Mouse (Mus musculus) hindbrain, embryonic 10.5 days (tissue): ENCODE measurements around the gene Napsa. TPM values are rescaled to one million over a fixed set of nuclear protein-coding genes. Genes with fewer than 3 reads are reported as not detected.
A peak's percentile ranks its signal among the peaks of the same experiment; 100 is the strongest.

Source experiments
- DNase-seq: peaks from one replicate; pipeline ENCODE4 v3.0.0-alpha.2; 2017; ENCODE audit warnings: low spot score
- H3K27ac ChIP-seq: fragments of 300-500 bp; sonication (generic); 2 replicates; pipeline ENCODE4 v1.5.1; 2016; ENCODE audit warnings: mild to moderate bottlenecking, moderate library complexity
- H3K27me3 ChIP-seq: fragments of 300-500 bp; sonication (generic); 2 replicates; pipeline ENCODE4 v1.6.1; 2016; ENCODE audit warnings: mild to moderate bottlenecking; ENCODE audit not compliant: poor library complexity, insufficient read depth, severe bottlenecking
- H3K36me3 ChIP-seq: fragments of 300-500 bp; sonication (generic); 2 replicates; pipeline ENCODE4 v1.6.1; 2016; ENCODE audit warnings: mild to moderate bottlenecking, moderate library complexity
- H3K4me1 ChIP-seq: fragments of 300-500 bp; sonication (generic); replicated peaks from 2 replicates; pipeline ENCODE4 v1.6.1; 2016; ENCODE audit warnings: mild to moderate bottlenecking
- H3K4me3 ChIP-seq: fragments of 300-500 bp; sonication (generic); 2 replicates; pipeline ENCODE4 v1.5.1; 2016; ENCODE audit warnings: mild to moderate bottlenecking, moderate library complexity
- H3K9me3 ChIP-seq: fragments of 300-500 bp; sonication (generic); 2 replicates; pipeline ENCODE4 v1.6.1; 2016; ENCODE audit warnings: mild to moderate bottlenecking, moderate library complexity
- WGBS: fragments of 180-500 bp; shearing (Covaris S2); methylation state at CpG from one replicate; pipeline ENCODE4 v1.1.7; 2016; 5-methylcytosine and 5-hydroxymethylcytosine counted together
- polyA plus RNA-seq: library from polyadenylated mRNA; unstranded; fragments of >200 nt; fragmentation: Nextera tagmentation; extraction: Ambion mirVana; gene quantifications from 2 replicates; pipeline ENCODE4 v1.2.1, GENCODE M21; 2016

The Napsa gene
- 0.38 and 0.86 TPM in 2 replicates for polyA plus RNA-seq

GRCm38 (mm10) chr7:44572213-44572701 lies at the start of gene Napsa:
TSS of gene Napsa (plus strand) at chr7:44572380.
- H3K27me3 ChIP-seq, result no peaks in the 10 kb centered on the region
- peaks cover 15% of the 10 kb centered on the region for H3K4me1 ChIP-seq
- DNase-seq, result no peak
- H3K27ac ChIP-seq, result 0 out of 2 replicates have a peak within 1 kb of the TSS, but pooled peaks have one; percentile 12
- H3K36me3 ChIP-seq, result no peaks in the 10 kb centered on the region
- WGBS, result 33% methylated on average over 7 of the region's 7 CpGs
- no peak within 1 kb of the TSS for H3K4me3 ChIP-seq
- no peaks in the 10 kb centered on the region for H3K9me3 ChIP-seq

GRCm38 (mm10) chr7:44523056-44523455 lies 49.1 kb upstream of the Napsa start:
- H3K4me1 ChIP-seq, result peaks cover 28% of the 10 kb centered on the region
- no peaks in the 10 kb centered on the region for H3K36me3 ChIP-seq
- no peak overlapping the region for H3K27ac ChIP-seq
- 80% methylated on average over 2 of the region's 2 CpGs for whole genome bisulfite sequencing
- peaks cover 76% of the 10 kb centered on the region for H3K27me3 ChIP-seq
- peaks cover 7% of the 10 kb centered on the region; the same call in 1 of the 2 replicates for H3K9me3 ChIP-seq
- no peak overlapping the region for H3K4me3 ChIP-seq
- no peak for DNase-seq

DNA sequence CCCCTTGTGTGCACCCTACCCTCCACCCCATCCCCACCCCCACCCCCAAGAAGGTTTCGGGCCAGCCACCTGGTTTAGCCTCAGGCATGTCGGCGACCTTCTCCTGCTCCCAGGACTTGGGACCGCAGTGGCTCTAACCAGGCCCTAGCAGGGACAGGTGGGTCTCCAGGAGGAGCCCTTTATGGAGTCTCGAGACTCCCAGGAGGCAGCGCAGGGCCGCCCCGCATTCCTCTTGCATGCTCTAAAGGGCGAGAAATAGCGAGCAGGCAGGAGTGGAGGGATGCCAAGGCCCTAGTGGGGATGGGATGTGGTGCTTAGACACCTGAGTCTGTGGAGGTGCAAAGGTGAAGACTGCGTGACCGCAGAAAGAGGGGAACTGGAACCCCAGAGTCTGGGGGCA lies 47.7 kb upstream of the Napsa start, which contains the start of gene Mybpc2:
Mybpc2 (minus strand) TSS at position 155 of the 400 bp plus-strand sequence.
- peak within 1 kb of the TSS; percentile 9; the same call in 1 of the 2 replicates for H3K4me3 ChIP-seq
- peak within 1 kb of the TSS; percentile 64; the same call in 1 of the 2 replicates for H3K27ac ChIP-seq
- no peaks in the 10 kb centered on the region for H3K36me3 ChIP-seq

GRCm38 (mm10) chr7:44525126-44525832 lies 46.9 kb upstream of the Napsa start:
- peaks cover 42% of the 10 kb centered on the region for H3K4me1 ChIP-seq
- H3K27me3 ChIP-seq, result peaks cover 98% of the 10 kb centered on the region
- WGBS, result 14% methylated on average over 22 of the region's 22 CpGs
- H3K4me3 ChIP-seq, result peak overlapping the region; percentile 9; the same call in 1 of the 2 replicates
- H3K9me3 ChIP-seq, result no peaks in the 10 kb centered on the region
- DNase-seq, result peak; percentile 20
- H3K36me3 ChIP-seq, result no peaks in the 10 kb centered on the region
- peak overlapping the region; percentile 64; the same call in 1 of the 2 replicates for H3K27ac ChIP-seq

More for the DNA sequence above, 47.7 kb upstream of the Napsa start, which contains the start of gene Mybpc2:
- 32% methylated on average over 12 of the region's 12 CpGs for WGBS
- H3K9me3 ChIP-seq, result peaks cover 2% of the 10 kb centered on the region; the same call in 1 of the 2 replicates
- H3K4me1 ChIP-seq, result peaks cover 40% of the 10 kb centered on the region
- no peak for DNase-seq
- peaks cover 90% of the 10 kb centered on the region for H3K27me3 ChIP-seq

- H3K9me3 ChIP-seq, result no peaks in the 10 kb centered on the region
- H3K27ac ChIP-seq, result no peak overlapping the region
- peaks cover 87% of the 10 kb centered on the region for H3K27me3 ChIP-seq
- H3K4me3 ChIP-seq, result no peak overlapping the region
- no peak for DNase-seq
- H3K4me1 ChIP-seq, result peaks cover 40% of the 10 kb centered on the region
- H3K36me3 ChIP-seq, result no peaks in the 10 kb centered on the region
- WGBS, result 88% methylated on average over 14 of the region's 14 CpGs
These were observed 45.6 kb upstream of the Napsa start for GRCm38 (mm10) chr7:44526414-44527154.

DNA sequence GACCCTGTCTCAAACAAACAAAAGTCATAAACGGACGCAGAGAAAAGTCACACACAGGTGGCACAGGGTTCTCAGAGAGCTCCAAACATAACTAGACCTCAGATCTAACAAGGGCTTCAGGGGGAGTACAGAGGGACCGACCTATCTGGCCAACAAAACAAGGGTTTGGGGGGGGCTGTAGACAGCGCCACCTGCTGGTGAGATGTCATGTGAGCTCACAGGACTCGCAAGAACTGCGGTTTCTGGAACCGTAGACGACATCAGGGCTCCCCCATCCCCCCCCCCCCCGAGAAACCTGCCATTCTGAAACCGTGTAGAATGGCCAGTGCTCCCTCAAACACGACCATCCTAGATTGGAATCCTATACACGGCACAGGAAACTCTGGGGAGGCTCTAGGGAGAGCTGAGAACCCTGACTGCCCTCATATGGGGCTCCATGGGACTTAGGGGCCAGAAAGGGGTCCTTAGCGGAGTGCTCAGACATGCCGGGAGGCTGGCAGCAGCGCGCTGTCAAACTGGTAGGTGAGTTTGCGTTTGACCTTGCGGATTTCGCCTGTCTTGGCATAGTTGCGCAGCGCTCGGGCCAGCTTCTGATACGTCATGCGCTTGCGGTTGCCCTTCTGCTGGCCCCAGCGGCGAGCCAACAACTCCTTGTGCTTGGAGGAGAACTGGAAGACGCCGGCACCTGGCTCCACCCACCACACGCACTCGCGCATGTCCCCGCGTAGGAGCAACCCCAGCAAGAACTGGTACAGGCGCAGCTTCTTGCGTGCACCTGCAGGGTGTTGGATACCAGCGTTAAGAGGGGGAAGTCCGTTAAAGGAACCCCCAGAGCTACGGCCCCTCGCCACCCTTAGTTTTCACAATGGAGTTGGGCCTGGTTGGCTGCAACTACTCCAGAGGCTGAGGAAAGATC lies 44.4 kb upstream of the Napsa start:
- Histone ChIP-seq H3K4me3 (peak overlapping the region; percentile 50), H3K9me3 (no peaks in the 10 kb centered on the region), H3K4me1 (peaks cover 39% of the 10 kb centered on the region), H3K27me3 (peaks cover 75% of the 10 kb centered on the region), H3K36me3 (peaks cover 7% of the 10 kb centered on the region), H3K27ac (peak overlapping the region; percentile 37)
- 7% methylated on average over 40 of the region's 40 CpGs for WGBS
- DNase-seq, result peak; percentile 71

DNA sequence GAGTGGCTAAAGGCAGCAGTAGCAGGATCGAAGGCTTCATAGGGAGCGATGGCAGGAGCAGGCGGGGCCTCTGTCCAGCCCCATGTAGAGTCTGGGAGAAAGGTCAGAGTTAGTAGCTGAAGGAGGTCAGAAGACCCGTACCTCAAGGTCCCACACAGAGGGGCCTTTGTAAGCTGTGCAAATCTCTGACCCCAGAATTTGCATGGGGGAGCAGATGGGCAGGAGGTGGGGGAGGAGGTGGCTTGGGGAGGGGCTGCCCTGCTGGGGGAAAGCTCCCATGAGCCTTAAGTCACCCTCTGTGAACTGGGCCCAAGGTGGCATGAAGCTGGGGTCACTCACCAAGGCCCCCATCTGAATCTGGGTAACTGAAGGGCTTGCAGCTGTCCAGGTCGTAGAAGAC lies 42.7 kb upstream of the Napsa start:
- H3K4me1 ChIP-seq, result peaks cover 36% of the 10 kb centered on the region
- peaks cover 58% of the 10 kb centered on the region for H3K27me3 ChIP-seq
- no peak overlapping the region for H3K4me3 ChIP-seq
- WGBS, result 65% methylated on average over 5 of the region's 5 CpGs
- no peak for DNase-seq
- H3K9me3 ChIP-seq, result no peaks in the 10 kb centered on the region
- H3K27ac ChIP-seq, result no peak overlapping the region
- peaks cover 25% of the 10 kb centered on the region for H3K36me3 ChIP-seq

DNA sequence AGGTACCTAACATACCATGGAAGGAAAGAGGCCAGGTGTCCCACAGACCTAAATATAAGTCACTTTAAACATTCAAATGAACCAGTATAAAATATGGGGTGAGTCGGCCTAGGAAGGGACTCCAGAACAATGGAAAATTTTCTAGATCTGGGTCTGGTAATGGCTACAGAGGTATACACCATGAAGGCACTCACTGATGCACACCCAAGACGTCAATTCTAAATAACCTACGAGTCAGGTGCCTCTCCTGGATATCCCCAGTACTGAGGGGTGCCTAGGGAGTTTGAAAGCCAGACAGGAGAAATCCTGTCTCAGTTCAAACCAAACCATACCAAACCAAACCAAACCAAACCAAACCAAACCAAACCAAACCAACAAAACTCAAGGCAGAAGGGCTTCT lies 41.7 kb upstream of the Napsa start:
- no peak for DNase-seq
- 80% methylated on average over 3 of the region's 3 CpGs for WGBS
- H3K36me3 ChIP-seq, result peaks cover 35% of the 10 kb centered on the region
- H3K9me3 ChIP-seq, result no peaks in the 10 kb centered on the region
- H3K4me3 ChIP-seq, result no peak overlapping the region
- H3K27ac ChIP-seq, result no peak overlapping the region
- H3K4me1 ChIP-seq, result peaks cover 26% of the 10 kb centered on the region
- peaks cover 48% of the 10 kb centered on the region for H3K27me3 ChIP-seq

- WGBS, result 58% methylated on average over 5 of the region's 5 CpGs
- peaks cover 25% of the 10 kb centered on the region for H3K4me1 ChIP-seq
- H3K27me3 ChIP-seq, result peaks cover 41% of the 10 kb centered on the region
- H3K4me3 ChIP-seq, result no peak overlapping the region
- peaks cover 42% of the 10 kb centered on the region for H3K36me3 ChIP-seq
- no peak overlapping the region for H3K27ac ChIP-seq
- H3K9me3 ChIP-seq, result no peaks in the 10 kb centered on the region
- DNase-seq, result no peak
These were observed 41.0 kb upstream of the Napsa start for GRCm38 (mm10) chr7:44531207-44531606.

- Histone ChIP-seq H3K27me3 (peaks cover 31% of the 10 kb centered on the region), H3K4me1 (peaks cover 25% of the 10 kb centered on the region), H3K4me3 (no peak within 1 kb of the TSS), H3K36me3 (peaks cover 51% of the 10 kb centered on the region), H3K27ac (no peak within 1 kb of the TSS), H3K9me3 (no peaks in the 10 kb centered on the region)
- 79% methylated on average over 4 of the region's 4 CpGs for WGBS
- DNase-seq, result no peak
These were observed 40.0 kb upstream of the Napsa start, which contains the start of gene Spib for GRCm38 (mm10) chr7:44531946-44532732. TSS of gene Spib (minus strand) at chr7:44532071.

DNA sequence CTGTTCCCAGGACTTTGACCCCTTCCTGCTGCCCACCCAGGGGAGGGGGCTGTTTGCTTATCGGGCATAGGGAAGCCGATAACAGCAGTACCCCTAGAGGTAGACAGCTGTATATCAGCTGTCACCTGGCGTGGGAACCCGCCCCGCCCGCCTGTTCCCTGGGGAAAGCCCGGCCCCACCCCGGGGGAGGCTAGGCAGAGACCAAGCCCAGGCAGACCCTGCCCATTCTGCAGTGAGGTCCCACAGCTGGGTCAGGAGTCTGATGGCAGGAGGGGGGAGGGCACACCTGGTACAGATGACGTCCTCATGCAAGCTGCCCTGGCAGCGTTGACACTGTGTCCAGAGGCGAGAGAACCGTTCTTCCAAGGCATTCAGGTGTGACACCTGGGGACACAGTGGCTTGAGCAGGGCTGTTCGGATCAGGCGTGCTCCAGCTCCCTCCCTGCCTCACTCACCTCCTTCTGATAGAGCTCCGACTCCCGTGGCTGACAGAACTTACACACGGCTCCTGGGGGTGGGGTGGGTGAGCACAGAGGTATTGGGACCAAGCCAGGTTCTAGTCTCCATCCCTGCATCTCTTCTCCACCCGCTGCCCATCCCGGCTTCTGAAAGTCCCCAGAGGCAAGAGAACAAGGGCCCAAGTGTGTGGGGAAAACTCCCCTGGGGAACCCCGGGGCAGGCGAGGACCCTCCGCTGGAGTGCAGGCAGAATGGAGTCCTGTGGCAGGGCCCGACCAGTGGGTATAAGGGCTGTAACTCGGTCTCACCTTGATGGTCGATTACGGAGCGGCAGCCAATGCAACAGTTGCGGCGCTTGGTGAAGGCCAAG lies 39.0 kb upstream of the Napsa start:
- Histone ChIP-seq H3K4me3 (no peak overlapping the region), H3K9me3 (no peaks in the 10 kb centered on the region), H3K27me3 (peaks cover 22% of the 10 kb centered on the region), H3K27ac (no peak overlapping the region), H3K36me3 (peaks cover 61% of the 10 kb centered on the region), H3K4me1 (peaks cover 17% of the 10 kb centered on the region)
- WGBS, result 89% methylated on average over 29 of the region's 29 CpGs
- no peak for DNase-seq
